Mouse (Mus musculus) embryonic facial prominence, embryonic 15.5 days (tissue): ENCODE data around the gene Cnot1. TPM values are rescaled to one million over a fixed set of nuclear protein-coding genes. Genes with fewer than 3 reads are reported as not detected.
A peak's percentile ranks its signal among the peaks of the same experiment; 100 is the strongest.

Experiments used
- ATAC-seq: fragments of 200-750 bp; cut with Nextera tagmentation; 2 replicates; pipeline ENCODE4 v1.8.0; 2017; ENCODE audit warnings: low read depth, moderate TSS enrichment; ENCODE audit not compliant: insufficient number of reproducible peaks, low FRiP score, low TSS enrichment
- H3K27ac ChIP-seq: fragments of 300-500 bp; sonication (generic); replicated peaks from 2 replicates; pipeline ENCODE4 v1.5.1; 2015; ENCODE audit warnings: mild to moderate bottlenecking, inconsistent platforms
- H3K27me3 ChIP-seq: fragments of 300-500 bp; sonication (generic); 2 replicates; pipeline ENCODE4 v1.6.1; 2015; ENCODE audit warnings: inconsistent platforms
- H3K36me3 ChIP-seq: fragments of 300-500 bp; sonication (generic); 2 replicates; pipeline ENCODE4 v1.6.1; 2015; ENCODE audit warnings: mild to moderate bottlenecking, inconsistent platforms
- H3K4me1 ChIP-seq: fragments of 300-500 bp; sonication (generic); 2 replicates; pipeline ENCODE4 v1.6.1; 2015; ENCODE audit warnings: inconsistent platforms
- H3K4me2 ChIP-seq: fragments of 300-500 bp; sonication (generic); replicated peaks from 2 replicates; pipeline ENCODE4 v1.6.1; 2015; ENCODE audit warnings: mild to moderate bottlenecking, inconsistent platforms
- H3K4me3 ChIP-seq: fragments of 300-500 bp; sonication (generic); replicated peaks from 2 replicates; pipeline ENCODE4 v1.5.1; 2015; ENCODE audit warnings: mild to moderate bottlenecking, inconsistent platforms
- H3K9ac ChIP-seq: fragments of 300-500 bp; sonication (generic); 2 replicates; pipeline ENCODE4 v1.6.1; 2015; ENCODE audit warnings: inconsistent platforms
- H3K9me3 ChIP-seq: fragments of 300-500 bp; sonication (generic); replicated peaks from 2 replicates; pipeline ENCODE4 v1.6.1; 2016; ENCODE audit warnings: inconsistent platforms
- WGBS: fragments of 180-500 bp; shearing (Covaris S2); methylation state at CpG from one replicate; pipeline ENCODE4 v1.1.7; 2015; 5-methylcytosine and 5-hydroxymethylcytosine counted together
- polyA plus RNA-seq: library from polyadenylated mRNA; unstranded; fragments of >200 nt; fragmentation: Nextera tagmentation; extraction: Ambion mirVana; gene quantifications from 2 replicates; pipeline ENCODE4 v1.2.1, GENCODE M21; 2015

Gene Cnot1
- polyA plus RNA-seq, 1 experiment from 2014 or later: 49.6 TPM

GRCm38 (mm10) chr8:95703461-95704260 lies 103.6 kb downstream of the Cnot1 start:
- Histone ChIP-seq H3K4me1 (peaks cover 18% of the 10 kb centered on the region), H3K4me3 (peak overlapping the region; percentile 62), H3K9me3 (no peaks in the 10 kb centered on the region), H3K27ac (peak overlapping the region; percentile 13), H3K9ac (peak overlapping the region; percentile 47), H3K36me3 (no peaks in the 10 kb centered on the region), H3K27me3 (peaks cover 11% of the 10 kb centered on the region), H3K4me2 (peak overlapping the region; percentile 98)
- 0 out of 2 replicates have a peak, but pooled peaks have one; percentile 10 for ATAC-seq
- WGBS: 3% methylated on average over 15 of the region's 15 CpGs

- Histone ChIP-seq H3K4me2 (peak overlapping the region; percentile 98), H3K4me3 (peak overlapping the region; percentile 62), H3K27ac (peak overlapping the region; percentile 13; the same call in 1 of the 2 replicates), H3K9me3 (no peaks in the 10 kb centered on the region), H3K27me3 (peaks cover 13% of the 10 kb centered on the region), H3K36me3 (no peaks in the 10 kb centered on the region), H3K9ac (peak overlapping the region; percentile 47), H3K4me1 (peaks cover 18% of the 10 kb centered on the region)
- 2% methylated on average over 34 of the region's 34 CpGs for whole genome bisulfite sequencing
- ATAC-seq: peak; percentile 93
These were observed 104.5 kb downstream of the Cnot1 start for GRCm38 (mm10) chr8:95702480-95703446.

GRCm38 (mm10) chr8:95701809-95702208 lies 105.5 kb downstream of the Cnot1 start:
- 57% methylated on average over 4 of the region's 4 CpGs for WGBS
- Histone ChIP-seq H3K36me3 (no peaks in the 10 kb centered on the region), H3K4me2 (no peak overlapping the region), H3K4me1 (peaks cover 20% of the 10 kb centered on the region), H3K9ac (no peak overlapping the region), H3K9me3 (no peaks in the 10 kb centered on the region), H3K27ac (no peak overlapping the region), H3K27me3 (peaks cover 21% of the 10 kb centered on the region), H3K4me3 (no peak overlapping the region)
- ATAC-seq: no peak

GRCm38 (mm10) chr8:95700282-95700681 lies 107.0 kb downstream of the Cnot1 start:
- Histone ChIP-seq H3K9me3 (no peaks in the 10 kb centered on the region), H3K9ac (no peak overlapping the region), H3K27me3 (peaks cover 34% of the 10 kb centered on the region), H3K4me2 (no peak overlapping the region), H3K4me1 (peaks cover 23% of the 10 kb centered on the region), H3K27ac (no peak overlapping the region), H3K36me3 (no peaks in the 10 kb centered on the region), H3K4me3 (no peak overlapping the region)
- no peak for ATAC-seq
- WGBS: 57% methylated on average over 9 of the region's 9 CpGs

- ATAC-seq: no peak
- Histone ChIP-seq H3K4me2 (no peak overlapping the region), H3K27ac (no peak overlapping the region), H3K27me3 (peaks cover 50% of the 10 kb centered on the region), H3K4me3 (no peak overlapping the region), H3K36me3 (no peaks in the 10 kb centered on the region), H3K9me3 (no peaks in the 10 kb centered on the region), H3K4me1 (peaks cover 12% of the 10 kb centered on the region), H3K9ac (no peak overlapping the region)
- 24% methylated on average over 6 of the region's 6 CpGs for WGBS
These were observed 109.1 kb downstream of the Cnot1 start for GRCm38 (mm10) chr8:95698179-95698578.

GRCm38 (mm10) chr8:95697128-95697527 lies 110.1 kb downstream of the Cnot1 start:
- H3K27ac ChIP-seq: no peak overlapping the region
- peak overlapping the region; percentile 42 for H3K4me2 ChIP-seq
- 2% methylated on average over 11 of the region's 11 CpGs for WGBS
- H3K36me3 ChIP-seq: no peaks in the 10 kb centered on the region
- no peaks in the 10 kb centered on the region for H3K9me3 ChIP-seq
- H3K4me3 ChIP-seq: 0 out of 2 replicates have a peak overlapping the region, but pooled peaks have one; percentile 14
- ATAC-seq: peak; percentile 51
- 0 out of 2 replicates have a peak, but pooled peaks cover 5% of the 10 kb centered on the region for H3K4me1 ChIP-seq
- no peak overlapping the region for H3K9ac ChIP-seq
- H3K27me3 ChIP-seq: peaks cover 54% of the 10 kb centered on the region

GRCm38 (mm10) chr8:95696661-95697060 lies 110.6 kb downstream of the Cnot1 start:
- Histone ChIP-seq H3K27me3 (peaks cover 54% of the 10 kb centered on the region), H3K4me3 (0 out of 2 replicates have a peak overlapping the region, but pooled peaks have one; percentile 14), H3K4me2 (peak overlapping the region; percentile 42), H3K27ac (no peak overlapping the region), H3K36me3 (no peaks in the 10 kb centered on the region), H3K9me3 (no peaks in the 10 kb centered on the region), H3K4me1 (0 out of 2 replicates have a peak, but pooled peaks cover 5% of the 10 kb centered on the region), H3K9ac (no peak overlapping the region)
- no peak for ATAC-seq
- 57% methylated on average over 7 of the region's 8 CpGs for WGBS

- Histone ChIP-seq H3K9ac (no peak overlapping the region), H3K9me3 (no peaks in the 10 kb centered on the region), H3K36me3 (no peaks in the 10 kb centered on the region), H3K4me2 (no peak overlapping the region), H3K27me3 (peaks cover 56% of the 10 kb centered on the region), H3K4me3 (no peak overlapping the region), H3K27ac (no peak overlapping the region), H3K4me1 (0 out of 2 replicates have a peak, but pooled peaks cover 5% of the 10 kb centered on the region)
- ATAC-seq: no peak
- WGBS: 18% methylated on average over 6 of the region's 6 CpGs
These were observed 112.6 kb downstream of the Cnot1 start for GRCm38 (mm10) chr8:95694631-95695030.

- 72% methylated on average over 13 of the region's 13 CpGs for WGBS
- Histone ChIP-seq H3K27ac (no peak overlapping the region), H3K36me3 (no peaks in the 10 kb centered on the region), H3K4me1 (no peaks in the 10 kb centered on the region), H3K9me3 (no peaks in the 10 kb centered on the region), H3K4me2 (no peak overlapping the region), H3K27me3 (peaks cover 34% of the 10 kb centered on the region), H3K4me3 (no peak overlapping the region), H3K9ac (no peak overlapping the region)
- ATAC-seq: no peak
These were observed 116.2 kb downstream of the Cnot1 start for GRCm38 (mm10) chr8:95690929-95691541.

- H3K27ac ChIP-seq: no peak overlapping the region
- H3K9me3 ChIP-seq: no peaks in the 10 kb centered on the region
- H3K4me1 ChIP-seq: no peaks in the 10 kb centered on the region
- WGBS: 56% methylated on average over 10 of the region's 10 CpGs
- peak; percentile 34; the same call in 1 of the 2 replicates for ATAC-seq
- no peak overlapping the region for H3K4me3 ChIP-seq
- H3K4me2 ChIP-seq: no peak overlapping the region
- H3K27me3 ChIP-seq: peaks cover 11% of the 10 kb centered on the region; the same call in 1 of the 2 replicates
- no peaks in the 10 kb centered on the region for H3K36me3 ChIP-seq
- H3K9ac ChIP-seq: no peak overlapping the region
These were observed 119.1 kb downstream of the Cnot1 start for GRCm38 (mm10) chr8:95688073-95688672.
